ENCODE assay signal across 27 mouse cellular contexts in the genomic region with DNA sequence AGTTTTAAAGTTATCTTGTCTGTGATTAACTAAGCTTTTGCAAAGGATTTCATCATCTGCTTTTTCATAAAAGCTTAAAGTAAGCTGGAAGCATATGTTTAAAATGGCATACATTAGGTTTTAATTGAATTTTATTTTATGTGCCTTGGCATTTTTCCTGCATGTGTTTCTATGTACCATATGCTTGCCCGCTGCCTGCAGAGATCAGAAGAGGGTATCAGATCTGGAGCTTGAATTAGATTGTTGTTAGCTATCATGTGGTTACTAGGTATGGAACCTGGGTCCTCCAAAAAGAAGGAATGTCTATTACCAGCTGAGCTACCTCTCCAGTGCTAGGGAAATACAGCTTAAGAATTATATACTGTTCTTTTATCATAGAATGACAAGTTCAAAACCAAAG.
"Had no signal": no experiment of that assay in that cellular context is flagged by ENCODE, and none has a peak within 500 bp of the region (broad histone marks: within the 10 kb centered on the region; RNA-seq: fewer than 3 reads in every experiment).

No protein-coding gene starts in this region.

- DNase-seq: gastrocnemius, adult 2 months; gastrocnemius, postnatal 10 days; gastrocnemius, postnatal 25 days; heart, adult 18-20 months; heart, postnatal 10 days; heart, postnatal 4 days; kidney, adult 18-20 months; kidney, adult 8-10 months; kidney, postnatal 10 days; kidney, postnatal 25 days; kidney, postnatal 4 days; liver; liver, embryonic 13.5 days had no signal

- H3K27me3 ChIP-seq: heart, embryonic 12.5 days; hindbrain, embryonic 12.5 days; intestine, embryonic 15.5 days; limb, embryonic 13.5 days; liver, embryonic 13.5 days; liver, embryonic 15.5 days had no signal

- H3K4me1 ChIP-seq: heart, embryonic 10.5 days; heart, embryonic 12.5 days; hindbrain, embryonic 10.5 days; hindbrain, embryonic 12.5 days; intestine, embryonic 15.5 days; limb, embryonic 13.5 days; liver, embryonic 13.5 days; liver, embryonic 15.5 days had no signal

- H3K27ac ChIP-seq: gastrocnemius, adult 2 months; heart, embryonic 10.5 days; hindbrain, embryonic 10.5 days; hindbrain, embryonic 12.5 days; hindbrain, embryonic 14.5 days; intestine, embryonic 15.5 days; layer of hippocampus, adult 2 months; left cerebral cortex, adult 2 months; limb, embryonic 13.5 days; liver, embryonic 13.5 days; liver, embryonic 15.5 days had no signal

- H3K36me3 ChIP-seq: heart, embryonic 10.5 days; heart, embryonic 12.5 days; hindbrain, embryonic 10.5 days; hindbrain, embryonic 12.5 days; intestine, embryonic 15.5 days; limb, embryonic 13.5 days; liver, embryonic 13.5 days; liver, embryonic 15.5 days had no signal

- H3K4me3 ChIP-seq: gastrocnemius, adult 2 months; heart, embryonic 10.5 days; heart, embryonic 12.5 days; hindbrain, embryonic 10.5 days; hindbrain, embryonic 12.5 days; intestine, embryonic 15.5 days; layer of hippocampus, adult 2 months; left cerebral cortex, adult 2 months; limb, embryonic 13.5 days; liver, embryonic 13.5 days; liver, embryonic 15.5 days had no signal

- H3K9me3 ChIP-seq: heart, embryonic 10.5 days; heart, embryonic 12.5 days; hindbrain, embryonic 10.5 days; hindbrain, embryonic 12.5 days; intestine, embryonic 15.5 days; limb, embryonic 13.5 days; liver, embryonic 13.5 days; liver, embryonic 15.5 days had no signal

- H3K9ac ChIP-seq: heart, embryonic 12.5 days; hindbrain, embryonic 12.5 days; hindbrain, embryonic 14.5 days; intestine, embryonic 15.5 days; limb, embryonic 13.5 days; liver, embryonic 13.5 days; liver, embryonic 15.5 days had no signal

- ATAC-seq: hindbrain, embryonic 16.5 days; inflammation-experienced regulatory T-cells, adult 6 months; intestine, embryonic 15.5 days; intestine, postnatal 0 days had no signal

- H3K4me2 ChIP-seq: heart, embryonic 12.5 days; hindbrain, embryonic 12.5 days; hindbrain, embryonic 14.5 days; intestine, embryonic 15.5 days; limb, embryonic 13.5 days; liver, embryonic 11.5 days; liver, embryonic 13.5 days; liver, embryonic 15.5 days had no signal
